Mouse (Mus musculus): ENCODE data around the gene Spata20. TPM values are rescaled to one million over a fixed set of nuclear protein-coding genes. Genes with fewer than 3 reads are reported as not detected.

Spata20 gene
- polyA plus RNA-seq, 1 experiment from 2014 or later = 0.48 TPM

DNA sequence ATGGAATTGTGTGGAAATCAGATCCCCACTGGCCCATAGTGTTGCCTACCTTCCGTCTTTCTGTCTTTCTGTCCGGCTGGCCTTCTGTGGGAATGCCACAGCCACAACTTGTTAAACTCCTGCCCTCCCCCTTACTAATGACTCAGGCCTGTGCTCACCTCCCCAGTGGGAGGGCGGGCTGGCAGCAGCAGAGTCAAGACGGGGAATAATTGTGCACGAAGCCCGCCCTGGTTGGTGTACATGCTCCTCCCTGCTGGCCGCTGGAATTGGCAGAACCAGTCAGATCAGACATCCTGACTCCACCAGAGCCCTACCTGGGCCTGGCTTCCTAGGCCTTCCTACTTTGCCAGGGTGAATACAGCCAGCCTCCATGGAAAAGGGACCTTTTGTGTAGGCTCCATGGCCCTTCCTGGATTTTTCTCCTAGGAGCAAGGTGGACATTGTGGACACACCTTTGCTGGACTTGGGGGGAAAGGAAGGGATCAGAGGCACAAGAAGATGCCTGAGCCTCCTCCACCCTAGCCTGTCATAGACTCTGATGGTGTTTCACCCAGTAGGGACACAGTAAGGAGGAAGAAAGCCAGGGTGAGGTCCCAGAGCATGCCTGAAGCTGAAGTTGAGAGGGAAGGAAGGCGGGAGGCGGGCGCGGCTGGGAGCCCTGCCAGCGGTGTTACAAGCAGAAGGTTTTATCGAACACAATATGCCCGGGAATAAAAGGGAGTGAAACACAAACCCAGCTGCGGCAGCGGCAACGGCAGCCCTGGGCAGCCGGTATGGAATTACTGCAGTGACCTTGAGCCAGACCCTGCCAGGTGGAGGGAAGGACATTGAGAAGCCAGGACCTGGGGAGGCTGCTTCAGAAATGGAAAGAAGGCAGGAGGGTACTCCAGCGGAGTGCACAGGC is 12.4 kb upstream of the Spata20 start:
- peak overlapping the region; percentile 54; the same call in 1 of the 2 replicates for H3K4me2 ChIP-seq
- peaks cover 22% of the 10 kb centered on the region for H3K4me1 ChIP-seq
- no peak overlapping the region for H3K9ac ChIP-seq

DNA sequence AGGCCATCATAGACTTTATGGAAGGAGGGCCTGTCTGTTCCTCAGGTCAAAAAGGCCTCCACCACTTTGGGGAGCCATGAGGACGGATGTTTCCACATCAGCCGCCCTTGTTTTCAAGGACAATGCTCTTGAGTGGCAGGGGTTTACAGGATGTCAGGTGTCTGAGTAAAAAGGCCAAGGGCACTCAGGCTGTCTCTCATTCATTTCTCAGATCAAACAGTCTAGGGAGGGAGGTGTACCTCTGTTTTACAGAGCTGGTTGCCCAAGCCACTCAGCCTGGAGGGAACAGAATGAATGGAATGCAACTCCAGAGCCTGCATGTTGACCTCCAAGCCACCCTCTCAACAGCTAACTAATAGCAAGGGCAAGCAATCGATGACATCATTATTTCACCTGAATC is 9.4 kb upstream of the Spata20 start:
- Histone ChIP-seq H3K36me3 (replicated peaks) (no peaks in the 10 kb centered on the region), H3K9me3 (no peaks in the 10 kb centered on the region), H3K4me2 (no peak overlapping the region), H3K9ac (no peak overlapping the region), H3K4me3 (no peak overlapping the region), H3K4me1 (peaks cover 32% of the 10 kb centered on the region), H3K27ac (no peak overlapping the region), H3K27me3 (replicated peaks) (peaks cover 18% of the 10 kb centered on the region; the same call in 1 of the 2 replicates)
- ATAC-seq (replicated peaks) = no peak
- 79% methylated on average over 3 of the region's 3 CpGs for WGBS

More for the DNA sequence above, 12.4 kb upstream of the Spata20 start:
- H3K9me3 ChIP-seq = no peaks in the 10 kb centered on the region
- peaks cover 13% of the 10 kb centered on the region; the same call in 1 of the 2 replicates for H3K27me3 ChIP-seq (replicated peaks)
- H3K36me3 ChIP-seq (replicated peaks) = no peaks in the 10 kb centered on the region
- 20% methylated on average over 19 of the region's 19 CpGs for WGBS
- H3K4me3 ChIP-seq = no peak overlapping the region
- H3K27ac ChIP-seq = no peak overlapping the region
- ATAC-seq (replicated peaks) = no peak

DNA sequence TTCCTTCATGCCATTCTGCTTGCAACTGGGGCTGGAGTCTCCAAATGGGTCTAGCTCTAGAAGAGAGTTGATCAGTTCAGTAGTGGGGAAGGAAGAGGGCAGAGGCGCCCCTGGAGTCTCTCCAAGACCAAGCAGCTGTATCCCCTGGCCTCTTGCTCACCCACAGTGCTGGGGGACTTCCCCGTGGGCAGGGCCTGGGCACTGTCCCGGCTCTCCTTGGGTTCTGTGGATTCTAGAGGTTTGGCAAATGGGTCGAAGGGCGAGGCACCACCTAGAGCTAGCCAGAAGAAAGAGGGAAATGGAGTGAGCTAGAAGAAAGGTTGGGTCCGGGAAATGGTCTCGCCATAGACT is 5.7 kb upstream of the Spata20 start:
- Histone ChIP-seq H3K9ac (no peak overlapping the region), H3K4me2 (peak overlapping the region; percentile 84), H3K9me3 (no peaks in the 10 kb centered on the region), H3K4me3 (peak overlapping the region; percentile 62), H3K27ac (no peak overlapping the region), H3K27me3 (replicated peaks) (0 out of 2 replicates have a peak, but pooled peaks cover 5% of the 10 kb centered on the region), H3K36me3 (replicated peaks) (no peaks in the 10 kb centered on the region), H3K4me1 (peaks cover 10% of the 10 kb centered on the region)
- WGBS = 71% methylated on average over 7 of the region's 7 CpGs
- no peak for ATAC-seq (replicated peaks)

- Histone ChIP-seq H3K4me2 (peak overlapping the region; percentile 84), H3K9me3 (no peaks in the 10 kb centered on the region), H3K27ac (0 out of 2 replicates have a peak overlapping the region, but pooled peaks have one; percentile 7), H3K4me1 (peaks cover 11% of the 10 kb centered on the region), H3K9ac (peak overlapping the region; percentile 74), H3K36me3 (replicated peaks) (no peaks in the 10 kb centered on the region), H3K4me3 (peak overlapping the region; percentile 62), H3K27me3 (replicated peaks) (0 out of 2 replicates have a peak, but pooled peaks cover 5% of the 10 kb centered on the region)
- peak; percentile 82 for ATAC-seq (replicated peaks)
- 5% methylated on average over 55 of the region's 55 CpGs for WGBS
These were observed 5.2 kb upstream of the Spata20 start for GRCm38 (mm10) chr11:94491035-94491748.

- Histone ChIP-seq H3K4me1 (peaks cover 17% of the 10 kb centered on the region), H3K27ac (no peak overlapping the region), H3K4me3 (no peak overlapping the region), H3K27me3 (replicated peaks) (peaks cover 9% of the 10 kb centered on the region; the same call in 1 of the 2 replicates), H3K36me3 (replicated peaks) (no peaks in the 10 kb centered on the region), H3K4me2 (no peak overlapping the region), H3K9me3 (no peaks in the 10 kb centered on the region), H3K9ac (no peak overlapping the region)
- ATAC-seq (replicated peaks) = no peak
- 24% methylated on average over 4 of the region's 4 CpGs for WGBS
These were observed 3.8 kb upstream of the Spata20 start for GRCm38 (mm10) chr11:94489745-94490144.

DNA sequence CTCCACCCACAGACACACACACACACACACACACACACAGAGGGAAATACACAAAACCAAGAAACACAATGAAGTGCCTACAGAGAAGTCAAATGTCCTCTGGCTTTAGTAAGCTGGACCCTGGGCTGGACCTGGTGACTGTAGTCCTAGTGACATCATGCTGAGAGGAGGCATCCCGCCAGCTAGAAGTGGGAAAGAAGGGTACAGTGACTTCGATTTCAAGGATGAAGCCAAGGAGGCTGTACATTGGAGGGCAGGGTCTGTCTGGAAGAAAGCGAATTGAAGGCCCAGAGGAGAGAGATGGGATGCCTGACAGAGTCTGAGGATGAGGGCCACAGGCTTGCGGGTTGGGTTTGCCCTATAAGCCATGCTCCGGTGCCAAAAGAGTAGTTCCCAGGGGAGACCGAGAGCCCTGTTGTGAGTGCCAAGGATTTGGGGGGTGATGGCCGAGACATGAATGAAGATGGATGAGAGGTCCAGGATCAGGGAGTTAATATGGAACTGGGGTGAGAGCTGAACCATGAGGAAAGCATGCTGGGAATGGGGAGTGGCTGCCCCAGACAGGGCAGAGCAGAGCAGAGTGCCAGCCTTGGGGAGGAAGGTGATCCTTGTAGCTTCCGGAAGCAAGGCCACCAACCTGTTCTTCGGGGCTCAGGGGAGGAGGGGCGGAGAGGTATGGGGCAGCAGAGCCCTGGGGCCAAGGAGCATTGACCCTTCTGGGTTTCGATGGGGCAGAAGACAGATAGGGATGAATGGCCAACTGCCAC is 3.0 kb upstream of the Spata20 start:
- no peak for ATAC-seq (replicated peaks)
- H3K9ac ChIP-seq = no peak overlapping the region
- H3K27me3 ChIP-seq (replicated peaks) = peaks cover 9% of the 10 kb centered on the region; the same call in 1 of the 2 replicates
- H3K4me1 ChIP-seq = peaks cover 17% of the 10 kb centered on the region
- H3K36me3 ChIP-seq (replicated peaks) = no peaks in the 10 kb centered on the region
- no peak overlapping the region for H3K4me3 ChIP-seq
- no peaks in the 10 kb centered on the region for H3K9me3 ChIP-seq
- WGBS = 89% methylated on average over 11 of the region's 11 CpGs
- no peak overlapping the region for H3K27ac ChIP-seq
- H3K4me2 ChIP-seq = no peak overlapping the region

DNA sequence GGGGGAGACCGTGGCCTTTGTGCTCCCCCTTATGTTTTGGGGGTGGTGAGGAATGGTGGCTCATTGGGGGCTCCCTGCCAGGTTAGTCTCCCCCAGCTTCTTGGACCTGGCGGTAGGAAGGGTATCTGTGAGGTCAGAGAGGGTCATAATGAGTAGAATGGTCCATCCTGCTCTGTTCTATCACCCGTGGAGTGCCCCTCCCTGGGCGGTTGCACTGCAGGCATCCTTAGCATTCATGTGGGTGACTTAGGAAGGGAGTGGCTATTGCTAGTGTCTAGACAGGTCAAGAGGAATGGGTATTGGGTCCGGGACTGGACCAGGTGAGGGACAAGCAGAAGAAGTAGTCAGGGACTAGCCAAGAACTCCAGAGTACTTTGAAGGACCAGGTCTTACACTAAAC is 756 bp downstream of the Spata20 start:
- peaks cover 4% of the 10 kb centered on the region; the same call in 1 of the 2 replicates for H3K27me3 ChIP-seq (replicated peaks)
- no peaks in the 10 kb centered on the region for H3K9me3 ChIP-seq
- no peaks in the 10 kb centered on the region for H3K36me3 ChIP-seq (replicated peaks)
- 81% methylated on average over 5 of the region's 5 CpGs for WGBS
- ATAC-seq (replicated peaks) = no peak
- H3K4me2 ChIP-seq = no peak overlapping the region
- H3K9ac ChIP-seq = no peak overlapping the region
- H3K4me1 ChIP-seq = peaks cover 9% of the 10 kb centered on the region
- H3K27ac ChIP-seq = no peak overlapping the region
- no peak overlapping the region for H3K4me3 ChIP-seq

GRCm38 (mm10) chr11:94484636-94485035 is 1.3 kb downstream of the Spata20 start:
- Histone ChIP-seq H3K27ac (no peak overlapping the region), H3K36me3 (replicated peaks) (no peaks in the 10 kb centered on the region), H3K4me2 (no peak overlapping the region), H3K27me3 (replicated peaks) (peaks cover 4% of the 10 kb centered on the region; the same call in 1 of the 2 replicates), H3K4me3 (no peak overlapping the region), H3K4me1 (peaks cover 11% of the 10 kb centered on the region), H3K9ac (no peak overlapping the region), H3K9me3 (no peaks in the 10 kb centered on the region)
- no peak for ATAC-seq (replicated peaks)
- WGBS = 92% methylated on average over 9 of the region's 9 CpGs

DNA sequence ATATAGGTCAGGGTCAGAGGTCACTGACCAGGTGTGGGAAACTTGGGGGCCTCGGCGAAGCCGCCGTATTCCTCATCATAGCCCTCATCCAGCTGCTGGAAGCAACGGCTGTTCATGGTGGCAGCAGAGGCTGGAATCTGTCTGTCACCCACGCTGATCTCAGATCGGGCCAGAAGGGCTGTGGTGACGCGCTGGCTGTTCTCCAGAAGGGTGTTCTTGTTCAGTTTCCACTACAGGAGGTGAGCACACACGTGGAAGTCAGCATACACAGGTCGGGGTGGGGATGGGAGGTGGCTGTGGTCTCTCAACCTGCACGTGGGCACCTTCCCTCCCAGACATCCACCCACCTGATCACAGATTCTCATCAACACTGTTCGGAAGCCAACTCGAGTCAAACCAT is 2.1 kb downstream of the Spata20 start:
- peaks cover 4% of the 10 kb centered on the region; the same call in 1 of the 2 replicates for H3K27me3 ChIP-seq (replicated peaks)
- H3K4me2 ChIP-seq = no peak overlapping the region
- no peak for ATAC-seq (replicated peaks)
- no peaks in the 10 kb centered on the region for H3K36me3 ChIP-seq (replicated peaks)
- peaks cover 11% of the 10 kb centered on the region for H3K4me1 ChIP-seq
- WGBS = 82% methylated on average over 14 of the region's 14 CpGs
- H3K9ac ChIP-seq = no peak overlapping the region
- no peak overlapping the region for H3K4me3 ChIP-seq
- no peak overlapping the region for H3K27ac ChIP-seq
- H3K9me3 ChIP-seq = no peaks in the 10 kb centered on the region

- Histone ChIP-seq H3K36me3 (replicated peaks) (no peaks in the 10 kb centered on the region), H3K4me1 (peaks cover 11% of the 10 kb centered on the region), H3K27me3 (replicated peaks) (peaks cover 4% of the 10 kb centered on the region; the same call in 1 of the 2 replicates), H3K9me3 (no peaks in the 10 kb centered on the region), H3K4me3 (no peak overlapping the region), H3K9ac (no peak overlapping the region), H3K27ac (no peak overlapping the region), H3K4me2 (no peak overlapping the region)
- 78% methylated on average over 11 of the region's 11 CpGs for WGBS
- ATAC-seq (replicated peaks) = no peak
These were observed 2.5 kb downstream of the Spata20 start for GRCm38 (mm10) chr11:94483436-94483835.

DNA sequence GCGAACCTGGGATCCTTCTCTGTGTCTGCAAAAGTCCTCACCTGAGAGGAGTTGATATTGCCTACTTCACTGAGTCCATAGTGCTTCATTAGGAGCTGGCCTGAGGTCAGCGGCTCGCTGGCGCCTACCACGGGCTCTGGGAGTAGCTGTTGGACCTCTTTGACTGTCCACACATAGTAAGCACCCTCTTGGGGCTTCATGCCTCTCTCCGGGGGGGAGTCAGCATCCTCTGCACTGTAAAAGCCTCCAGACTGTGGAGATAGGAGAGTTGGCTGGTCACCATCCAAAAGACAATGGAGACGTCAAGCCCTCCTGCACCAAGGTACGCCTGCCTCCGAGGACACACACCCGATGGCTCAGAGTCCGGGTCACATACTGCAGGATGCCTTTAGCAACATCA is 3.2 kb downstream of the Spata20 start:
- Histone ChIP-seq H3K4me2 (no peak overlapping the region), H3K9me3 (no peaks in the 10 kb centered on the region), H3K4me1 (peaks cover 11% of the 10 kb centered on the region), H3K27ac (no peak overlapping the region), H3K27me3 (replicated peaks) (peaks cover 4% of the 10 kb centered on the region; the same call in 1 of the 2 replicates), H3K4me3 (no peak overlapping the region), H3K36me3 (replicated peaks) (no peaks in the 10 kb centered on the region), H3K9ac (no peak overlapping the region)
- no peak for ATAC-seq (replicated peaks)
- 92% methylated on average over 11 of the region's 11 CpGs for WGBS

- 97% methylated on average over 7 of the region's 7 CpGs for WGBS
- ATAC-seq (replicated peaks) = no peak
- no peak overlapping the region for H3K27ac ChIP-seq
These were observed 4.0 kb downstream of the Spata20 start for GRCm38 (mm10) chr11:94481963-94482362.

More at GRCm38 (mm10) chr11:94481963-94482362, 4.0 kb downstream of the Spata20 start:
- Histone ChIP-seq H3K4me2 (no peak overlapping the region), H3K4me1 (peaks cover 11% of the 10 kb centered on the region), H3K36me3 (replicated peaks) (no peaks in the 10 kb centered on the region), H3K9ac (no peak overlapping the region), H3K9me3 (no peaks in the 10 kb centered on the region), H3K27me3 (replicated peaks) (peaks cover 4% of the 10 kb centered on the region; the same call in 1 of the 2 replicates), H3K4me3 (no peak overlapping the region)
